Mouse (Mus musculus) embryonic facial prominence, embryonic 10.5 days (tissue): ENCODE results near the gene Zbtb42. TPM values are rescaled to one million over a fixed set of nuclear protein-coding genes. Genes with fewer than 3 reads are reported as not detected.
A peak's percentile ranks its signal among the peaks of the same experiment; 100 is the strongest.

ENCODE experiments used
- DNase-seq: peaks from one replicate; pipeline ENCODE4 v3.0.0-alpha.2; 2017; ENCODE audit warnings: low spot score
- H3K27ac ChIP-seq: fragments of 300-500 bp; sonication (generic); replicated peaks from 2 replicates; pipeline ENCODE4 v1.5.1; 2016; ENCODE audit warnings: mild to moderate bottlenecking
- H3K27me3 ChIP-seq: fragments of 300-500 bp; sonication (generic); replicated peaks from 2 replicates; pipeline ENCODE4 v1.6.1; 2016; ENCODE audit warnings: low read depth, mild to moderate bottlenecking; ENCODE audit not compliant: poor library complexity, severe bottlenecking
- H3K36me3 ChIP-seq: fragments of 300-500 bp; sonication (generic); replicated peaks from 2 replicates; pipeline ENCODE4 v1.6.1; 2016; ENCODE audit warnings: mild to moderate bottlenecking, moderate library complexity
- H3K4me1 ChIP-seq: fragments of 300-500 bp; sonication (generic); 2 replicates; pipeline ENCODE4 v1.6.1; 2016
- H3K4me3 ChIP-seq: fragments of 300-500 bp; sonication (generic); 2 replicates; pipeline ENCODE4 v1.5.1; 2016; ENCODE audit warnings: mild to moderate bottlenecking, moderate library complexity
- H3K9me3 ChIP-seq: fragments of 300-500 bp; sonication (generic); 2 replicates; pipeline ENCODE4 v1.6.1; 2016; ENCODE audit warnings: mild to moderate bottlenecking
- WGBS: fragments of 180-500 bp; shearing (Covaris S2); methylation state at CpG from one replicate; pipeline ENCODE4 v1.1.7; 2016; 5-methylcytosine and 5-hydroxymethylcytosine counted together
- polyA plus RNA-seq: library from polyadenylated mRNA; unstranded; fragments of >200 nt; fragmentation: Nextera tagmentation; extraction: Ambion mirVana; gene quantifications from 2 replicates; pipeline ENCODE4 v1.2.1, GENCODE M21; 2016

Gene Zbtb42
- polyA plus RNA-seq, 1 experiment from 2014 or later: 4.3 TPM

DNA sequence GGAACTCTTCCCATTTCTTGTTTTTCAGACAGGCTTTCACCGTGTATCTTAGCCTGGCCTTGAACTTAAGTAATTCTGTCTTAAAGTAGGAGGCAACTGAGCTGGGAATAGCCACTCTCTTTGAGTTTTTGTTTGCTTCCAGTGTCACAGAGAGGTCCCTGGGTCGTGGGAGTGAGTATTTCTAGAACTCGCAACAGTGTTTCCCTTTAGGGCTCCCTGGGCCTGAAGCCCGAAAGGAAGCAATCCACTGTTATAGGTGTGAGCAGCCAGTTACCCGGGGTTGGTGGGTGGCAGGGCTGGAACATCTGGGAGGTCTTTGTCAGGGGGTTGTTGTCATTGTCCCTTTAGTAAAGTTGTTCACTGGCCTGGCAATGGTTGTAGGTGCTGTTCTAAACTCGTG lies 32.5 kb upstream of the Zbtb42 start:
- no peak for DNase-seq
- Histone ChIP-seq H3K9me3 (no peaks in the 10 kb centered on the region), H3K36me3 (peaks cover 45% of the 10 kb centered on the region), H3K27me3 (no peaks in the 10 kb centered on the region), H3K4me3 (peak overlapping the region; percentile 90), H3K4me1 (peaks cover 21% of the 10 kb centered on the region), H3K27ac (peak overlapping the region; percentile 24; the same call in 1 of the 2 replicates)
- WGBS: 60% methylated on average over 6 of the region's 6 CpGs

DNA sequence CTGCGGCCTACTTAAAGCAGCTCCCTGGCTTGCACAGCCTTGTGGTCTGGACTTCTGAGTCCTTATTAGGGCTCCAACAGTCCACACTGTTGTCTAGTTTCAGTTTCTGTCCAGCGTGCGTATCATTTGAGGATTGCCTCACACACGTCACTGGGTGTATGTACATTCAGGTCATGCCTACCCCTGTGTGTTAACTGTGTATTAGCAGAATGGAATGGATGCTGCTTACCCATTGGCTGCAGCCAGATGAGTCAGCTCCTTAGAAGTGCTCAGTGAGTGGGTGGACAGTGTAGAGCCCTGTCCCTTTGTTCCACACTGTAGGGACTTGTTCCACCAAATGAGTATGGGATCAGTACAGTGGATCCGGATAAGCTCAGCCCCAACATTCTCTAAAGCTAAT lies 30.5 kb upstream of the Zbtb42 start:
- Histone ChIP-seq H3K36me3 (peaks cover 64% of the 10 kb centered on the region), H3K4me3 (no peak overlapping the region)
- 94% methylated on average over 5 of the region's 5 CpGs for WGBS

DNA sequence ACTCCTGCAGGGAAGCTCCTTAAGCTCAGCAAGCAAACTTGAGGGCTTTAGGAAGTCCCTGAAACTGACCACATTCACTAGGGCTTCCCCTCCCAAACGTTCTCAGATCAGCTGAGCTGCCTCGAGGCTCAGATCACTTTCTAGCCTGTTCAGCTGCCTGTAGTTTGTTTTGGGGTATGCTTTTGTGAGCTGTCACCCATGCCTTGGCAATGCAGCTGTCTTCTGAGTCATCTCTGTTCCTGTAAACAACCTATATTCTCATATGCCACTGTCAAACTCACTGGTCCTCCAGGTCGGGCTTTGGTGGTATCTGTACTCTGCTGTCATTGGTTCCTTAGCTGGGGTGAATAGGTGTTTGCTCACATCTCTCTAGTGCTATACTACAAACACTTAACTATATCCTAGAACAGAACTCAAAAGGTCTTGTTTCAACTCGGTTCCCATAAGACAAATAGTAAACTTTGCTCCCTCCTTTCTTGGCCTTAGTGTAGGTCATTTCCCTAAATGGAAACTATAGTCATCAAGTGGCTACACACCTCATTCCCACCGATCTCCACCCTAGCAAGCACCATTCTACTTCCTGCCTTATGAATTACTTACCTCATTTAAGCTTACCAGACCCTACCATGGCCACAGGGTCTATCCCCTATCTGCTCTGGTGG lies 26.7 kb upstream of the Zbtb42 start:
- H3K4me3 ChIP-seq: no peak overlapping the region
- H3K4me1 ChIP-seq: 0 out of 2 replicates have a peak, but pooled peaks cover 6% of the 10 kb centered on the region
- WGBS: 82% methylated on average over 5 of the region's 5 CpGs
- DNase-seq: no peak
- peaks cover 100% of the 10 kb centered on the region for H3K36me3 ChIP-seq
- H3K27ac ChIP-seq: no peak overlapping the region
- no peaks in the 10 kb centered on the region for H3K9me3 ChIP-seq
- no peaks in the 10 kb centered on the region for H3K27me3 ChIP-seq

More for the DNA sequence above, 30.5 kb upstream of the Zbtb42 start:
- peaks cover 21% of the 10 kb centered on the region for H3K4me1 ChIP-seq
- no peaks in the 10 kb centered on the region for H3K9me3 ChIP-seq
- no peak for DNase-seq
- H3K27me3 ChIP-seq: no peaks in the 10 kb centered on the region
- H3K27ac ChIP-seq: no peak overlapping the region

DNA sequence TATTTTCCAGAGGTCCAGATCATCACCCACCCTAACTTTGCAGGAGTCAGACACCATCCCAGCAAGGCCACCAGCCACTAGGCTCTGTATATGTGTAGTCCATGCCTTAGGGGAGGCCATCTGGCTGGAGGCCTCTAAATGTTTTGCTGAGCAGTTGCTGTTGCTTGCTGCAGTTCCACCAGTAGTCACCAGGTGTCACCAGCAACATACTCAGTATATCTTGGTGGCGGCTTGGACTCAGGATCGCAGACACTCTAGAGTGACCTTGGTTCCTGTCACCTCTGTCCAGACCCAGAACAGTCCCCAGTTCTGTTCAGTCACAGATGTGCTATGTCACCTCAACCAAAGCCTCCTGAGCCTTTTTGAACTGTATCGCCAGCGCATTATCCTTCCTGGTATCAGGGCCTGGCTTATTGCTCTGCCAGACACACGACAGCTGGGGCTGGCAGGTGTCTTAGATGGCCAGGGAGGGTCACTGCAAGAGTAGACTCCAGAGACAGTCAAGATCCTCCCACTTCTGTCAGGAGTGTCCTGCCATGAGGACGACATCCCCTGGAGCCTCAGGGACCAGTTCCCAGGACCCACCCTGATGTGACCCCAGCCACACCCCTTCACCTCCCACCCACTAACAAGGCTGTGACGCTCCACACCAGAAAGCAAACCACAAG lies 25.3 kb upstream of the Zbtb42 start:
- no peak overlapping the region for H3K4me3 ChIP-seq
- peaks cover 100% of the 10 kb centered on the region for H3K36me3 ChIP-seq
- H3K9me3 ChIP-seq: no peaks in the 10 kb centered on the region
- no peak overlapping the region for H3K27ac ChIP-seq
- 0 out of 2 replicates have a peak, but pooled peaks cover 6% of the 10 kb centered on the region for H3K4me1 ChIP-seq
- peak; percentile 80 for DNase-seq
- WGBS: 62% methylated on average over 7 of the region's 7 CpGs
- H3K27me3 ChIP-seq: no peaks in the 10 kb centered on the region

DNA sequence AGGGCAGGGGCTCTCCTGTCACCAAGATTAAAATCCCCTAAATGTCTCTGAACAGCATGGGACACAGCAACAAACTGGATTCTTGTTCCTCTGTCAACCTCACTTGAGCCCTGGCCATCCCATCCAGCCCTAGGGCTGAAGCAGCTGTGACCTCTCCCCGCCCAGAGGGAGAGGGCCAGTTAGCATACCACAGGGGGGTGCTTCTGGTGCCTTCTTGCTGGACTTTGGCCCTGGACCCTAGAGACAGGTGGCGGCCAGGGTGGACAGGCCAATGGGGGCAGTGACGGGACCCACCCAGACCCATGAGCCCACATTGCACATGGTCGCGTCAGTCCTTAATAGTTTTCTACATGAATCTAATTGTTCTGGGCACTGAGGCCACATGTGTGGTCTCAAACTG lies 24.6 kb upstream of the Zbtb42 start:
- Histone ChIP-seq H3K4me3 (no peak overlapping the region), H3K27ac (no peak overlapping the region), H3K9me3 (no peaks in the 10 kb centered on the region), H3K36me3 (peaks cover 100% of the 10 kb centered on the region), H3K4me1 (0 out of 2 replicates have a peak, but pooled peaks cover 6% of the 10 kb centered on the region), H3K27me3 (no peaks in the 10 kb centered on the region)
- 92% methylated on average over 5 of the region's 5 CpGs for WGBS
- no peak for DNase-seq

DNA sequence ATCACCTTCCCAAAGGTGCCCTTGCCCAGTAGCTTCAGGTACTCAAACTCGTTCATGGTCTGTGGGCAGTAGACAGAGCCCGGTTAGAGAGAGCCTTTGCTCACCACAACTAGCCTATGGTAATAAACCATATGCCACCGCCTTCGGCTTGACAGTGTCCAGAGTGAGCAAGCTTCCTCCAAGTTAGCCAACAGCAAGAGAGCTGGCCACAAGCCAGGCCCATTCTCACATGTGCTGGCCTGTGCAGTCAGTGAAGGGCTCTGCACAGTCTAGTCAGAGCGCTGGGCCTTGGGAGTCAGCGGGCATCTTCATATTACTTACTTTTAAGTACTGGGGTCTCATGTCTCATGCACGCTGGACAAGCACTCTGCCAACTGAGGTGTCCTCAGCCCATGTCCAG lies 20.0 kb upstream of the Zbtb42 start:
- Histone ChIP-seq H3K27me3 (no peaks in the 10 kb centered on the region), H3K27ac (no peak overlapping the region), H3K36me3 (peaks cover 100% of the 10 kb centered on the region), H3K4me3 (no peak overlapping the region), H3K4me1 (peaks cover 37% of the 10 kb centered on the region), H3K9me3 (no peaks in the 10 kb centered on the region)
- 95% methylated on average over 7 of the region's 7 CpGs for WGBS
- DNase-seq: no peak

DNA sequence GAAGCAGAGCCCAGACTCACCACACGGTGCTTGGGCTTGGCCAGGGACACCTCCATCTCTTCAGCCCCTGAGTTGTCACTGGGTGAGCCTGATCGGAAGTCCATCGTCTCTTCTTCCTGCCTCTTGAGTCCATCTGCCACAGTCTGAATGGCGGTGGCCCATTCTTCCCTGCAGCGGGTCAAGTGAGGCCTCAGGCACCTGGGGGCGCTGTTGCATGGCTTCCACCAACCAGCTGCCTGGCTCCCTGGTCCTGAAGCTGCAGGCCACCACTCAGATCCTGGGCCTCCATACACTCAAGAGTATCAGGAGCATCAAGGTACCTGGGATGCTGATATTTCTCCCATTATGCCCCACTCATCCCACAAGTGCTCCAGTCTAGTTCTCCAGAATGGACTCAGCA lies 19.5 kb upstream of the Zbtb42 start:
- H3K9me3 ChIP-seq: no peaks in the 10 kb centered on the region
- DNase-seq: no peak
- 86% methylated on average over 6 of the region's 6 CpGs for WGBS
- H3K4me1 ChIP-seq: peaks cover 41% of the 10 kb centered on the region
- H3K27me3 ChIP-seq: no peaks in the 10 kb centered on the region
- peaks cover 100% of the 10 kb centered on the region for H3K36me3 ChIP-seq
- H3K4me3 ChIP-seq: no peak overlapping the region
- H3K27ac ChIP-seq: no peak overlapping the region

DNA sequence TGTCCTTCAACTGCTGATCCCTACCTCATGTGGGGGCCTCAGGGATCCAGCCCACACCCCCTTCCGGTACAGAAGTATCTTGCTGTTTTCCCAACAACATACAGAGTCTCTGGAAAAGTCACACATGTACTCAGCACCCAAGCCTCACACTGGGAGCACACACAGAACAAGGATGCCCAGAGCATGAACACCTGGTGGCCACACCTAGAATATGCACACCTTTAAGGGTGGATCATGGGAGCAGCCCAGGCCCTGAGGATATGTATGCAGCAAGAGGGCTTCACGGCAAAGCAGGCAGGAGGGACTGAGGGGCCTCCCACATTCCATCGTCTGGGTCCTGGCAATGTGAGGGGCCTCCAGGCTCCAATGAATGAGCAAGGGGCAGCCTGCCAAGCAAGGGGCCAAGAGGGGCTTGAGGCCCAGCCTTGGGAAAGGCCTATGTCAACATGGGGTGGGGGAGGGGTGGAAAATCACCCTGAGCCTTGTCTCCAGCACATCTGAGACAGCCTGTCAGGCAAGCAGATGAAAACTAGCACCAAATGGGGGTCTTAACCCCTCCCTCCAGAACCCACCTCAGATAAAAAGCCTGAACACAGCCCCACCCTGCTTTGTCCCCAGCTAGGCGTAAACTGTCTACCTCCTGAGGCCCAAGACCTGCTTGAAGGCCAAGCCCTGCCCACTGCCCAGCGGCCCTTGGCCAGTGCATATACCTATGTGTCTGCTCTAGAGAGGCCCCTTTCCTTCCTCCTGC lies 17.9 kb upstream of the Zbtb42 start:
- peak; percentile 67 for DNase-seq
- H3K27ac ChIP-seq: peak overlapping the region; percentile 79
- H3K36me3 ChIP-seq: peaks cover 100% of the 10 kb centered on the region
- WGBS: 54% methylated on average over 5 of the region's 5 CpGs
- peak overlapping the region; percentile 21; the same call in 1 of the 2 replicates for H3K4me3 ChIP-seq
- no peaks in the 10 kb centered on the region for H3K27me3 ChIP-seq
- peaks cover 50% of the 10 kb centered on the region for H3K4me1 ChIP-seq
- H3K9me3 ChIP-seq: no peaks in the 10 kb centered on the region

DNA sequence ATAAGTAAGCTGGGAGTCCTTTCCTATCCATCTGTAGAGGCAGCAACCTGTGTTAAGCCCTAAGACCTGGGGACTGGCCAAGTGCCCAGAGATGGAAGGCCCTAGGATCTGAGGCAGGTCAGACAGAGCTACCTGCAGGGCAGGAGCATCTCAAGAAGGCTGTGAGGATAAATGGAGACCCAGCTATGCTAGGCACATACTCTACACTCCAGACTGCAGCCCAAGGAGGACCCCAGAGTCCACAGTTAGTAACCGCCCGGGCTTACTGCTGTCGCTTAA lies 17.4 kb upstream of the Zbtb42 start:
- Histone ChIP-seq H3K27ac (peak overlapping the region; percentile 79), H3K9me3 (no peaks in the 10 kb centered on the region), H3K27me3 (no peaks in the 10 kb centered on the region), H3K36me3 (peaks cover 100% of the 10 kb centered on the region), H3K4me1 (peaks cover 55% of the 10 kb centered on the region), H3K4me3 (peak overlapping the region; percentile 21; the same call in 1 of the 2 replicates)
- 88% methylated on average over 3 of the region's 3 CpGs for WGBS
- DNase-seq: no peak

DNA sequence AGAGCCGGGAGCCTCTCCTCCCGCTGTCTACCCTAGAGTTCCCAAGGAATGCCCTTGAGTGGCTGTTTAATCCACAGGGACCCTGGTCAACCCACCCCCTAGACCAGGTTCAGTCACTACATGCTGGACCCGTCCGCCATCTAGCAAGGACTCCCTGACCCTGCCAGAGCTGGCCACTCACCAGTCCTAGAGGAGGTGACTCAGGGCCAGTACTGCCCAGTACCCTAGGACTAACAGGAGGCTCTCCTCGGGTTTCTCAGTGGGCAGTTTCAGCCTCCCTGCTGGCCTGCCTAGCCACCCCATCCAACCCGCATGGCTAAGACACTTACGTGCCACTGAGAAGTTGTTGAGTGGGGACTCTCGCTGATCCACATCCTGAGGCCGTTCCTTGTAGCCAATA lies 16.8 kb upstream of the Zbtb42 start:
- no peak overlapping the region for H3K4me3 ChIP-seq
- no peaks in the 10 kb centered on the region for H3K27me3 ChIP-seq
- peaks cover 100% of the 10 kb centered on the region for H3K36me3 ChIP-seq
- no peaks in the 10 kb centered on the region for H3K9me3 ChIP-seq
- H3K27ac ChIP-seq: peak overlapping the region; percentile 79; the same call in 1 of the 2 replicates
- no peak for DNase-seq
- peaks cover 55% of the 10 kb centered on the region for H3K4me1 ChIP-seq
- 85% methylated on average over 9 of the region's 9 CpGs for WGBS

DNA sequence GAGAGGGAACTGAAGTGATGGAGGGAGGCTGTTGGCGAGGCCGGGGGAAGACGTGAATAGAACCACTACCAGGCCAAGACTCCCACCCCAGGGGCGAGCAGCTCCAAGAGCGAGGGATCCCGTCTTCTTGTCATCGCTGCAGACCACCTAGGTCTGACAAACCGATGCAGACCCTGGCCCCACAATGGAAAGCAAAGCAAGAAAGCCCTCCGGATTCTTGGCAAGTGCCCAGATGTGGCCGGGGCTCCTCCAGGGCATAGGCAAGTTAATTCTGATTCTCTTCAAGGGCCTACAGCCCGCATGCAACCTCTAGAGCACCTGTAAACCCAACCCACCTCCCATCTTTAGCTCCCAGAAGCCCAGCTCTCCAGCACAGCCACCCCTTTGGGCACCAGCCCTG lies 15.3 kb upstream of the Zbtb42 start:
- 93% methylated on average over 11 of the region's 11 CpGs for WGBS

DNA sequence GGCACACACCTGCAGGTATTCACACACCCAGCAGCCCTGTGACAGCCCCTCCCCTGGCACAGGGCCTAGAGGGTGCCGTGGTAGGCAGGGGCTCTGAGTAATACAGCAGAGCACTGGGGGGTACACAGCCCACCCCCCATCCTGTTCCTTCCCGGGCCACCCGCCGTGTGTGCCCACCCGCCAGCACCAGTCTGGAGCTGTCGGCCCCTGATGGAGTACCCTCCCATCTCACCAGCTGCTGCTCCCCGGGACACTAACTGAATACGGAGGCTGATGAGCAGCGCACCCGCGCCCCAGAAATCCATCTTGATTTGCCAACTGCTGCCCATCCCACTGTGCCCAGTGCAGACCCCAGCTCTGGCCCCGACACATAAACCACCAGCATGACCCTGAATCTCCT lies 14.9 kb upstream of the Zbtb42 start:
- peak overlapping the region; percentile 74 for H3K27ac ChIP-seq
- no peaks in the 10 kb centered on the region for H3K9me3 ChIP-seq
- WGBS: 96% methylated on average over 12 of the region's 12 CpGs
- no peaks in the 10 kb centered on the region for H3K27me3 ChIP-seq
- peaks cover 63% of the 10 kb centered on the region for H3K4me1 ChIP-seq
- no peak overlapping the region for H3K4me3 ChIP-seq
- no peak for DNase-seq
- peaks cover 100% of the 10 kb centered on the region for H3K36me3 ChIP-seq

More for the DNA sequence above, 15.3 kb upstream of the Zbtb42 start:
- no peak for DNase-seq
- Histone ChIP-seq H3K4me1 (peaks cover 62% of the 10 kb centered on the region), H3K27me3 (no peaks in the 10 kb centered on the region), H3K9me3 (no peaks in the 10 kb centered on the region), H3K4me3 (no peak overlapping the region), H3K27ac (peak overlapping the region; percentile 74), H3K36me3 (peaks cover 100% of the 10 kb centered on the region)
